Mouse (Mus musculus): Measurements from ENCODE around the gene Nlrx1. TPM values are rescaled to one million over a fixed set of nuclear protein-coding genes. Genes with fewer than 3 reads are reported as not detected.

The Nlrx1 gene
- polyA plus RNA-seq, 1 experiment from 2014 or later: 5.1 TPM

DNA sequence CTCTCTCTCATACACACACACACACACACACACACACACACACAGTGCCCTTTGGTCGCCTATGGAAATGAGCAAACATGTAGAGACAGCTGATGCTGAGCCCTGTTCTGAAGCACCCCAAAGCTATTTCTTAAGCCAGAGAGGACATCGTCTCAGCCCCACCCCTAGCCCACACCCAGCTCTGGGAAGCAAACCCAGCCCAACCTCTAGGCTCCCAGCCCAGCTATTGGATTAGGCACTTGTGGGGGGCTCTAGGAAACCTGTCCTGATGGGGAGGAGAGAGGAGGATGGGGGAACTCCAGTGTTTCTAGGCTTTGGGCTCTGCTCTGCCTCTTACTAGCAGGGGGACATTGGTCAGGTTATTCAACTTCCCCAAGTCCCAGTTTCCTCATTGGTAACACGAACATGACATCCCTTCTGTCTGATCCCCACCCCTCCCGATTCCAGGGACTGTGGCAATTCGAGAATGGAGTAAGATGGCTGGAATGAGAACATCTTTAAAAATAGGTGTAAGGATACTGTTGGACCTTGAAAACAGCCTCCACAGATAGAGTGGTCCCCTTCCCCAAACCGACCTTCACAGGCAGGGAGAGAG, 18.0 kb upstream of the Nlrx1 start:
- peak overlapping the region; percentile 81 for H3K9ac ChIP-seq
- no peak for DNase-seq (ENCODE audit: low spot score)
- peaks cover 24% of the 10 kb centered on the region for H3K4me1 ChIP-seq (replicated peaks; ENCODE audit: control insufficient read depth, insufficient read depth, low read length)
- no peaks in the 10 kb centered on the region for H3K27me3 ChIP-seq (ENCODE audit: control insufficient read depth, insufficient read depth, low read length)
- no peak for ATAC-seq (ENCODE audit: low FRiP score)
- peak overlapping the region; percentile 66 for H3K4me3 ChIP-seq (replicated peaks; ENCODE audit: low read length)
- no peaks in the 10 kb centered on the region for H3K9me3 ChIP-seq (ENCODE audit: control insufficient read depth, low read length)
- WGBS: 7% methylated on average over 6 of the region's 6 CpGs
- H3K4me2 ChIP-seq (replicated peaks): peak overlapping the region; percentile 73
- H3K36me3 ChIP-seq (replicated peaks; ENCODE audit: control insufficient read depth, insufficient read depth): peaks cover 29% of the 10 kb centered on the region
- no peak overlapping the region for H3K27ac ChIP-seq

DNA sequence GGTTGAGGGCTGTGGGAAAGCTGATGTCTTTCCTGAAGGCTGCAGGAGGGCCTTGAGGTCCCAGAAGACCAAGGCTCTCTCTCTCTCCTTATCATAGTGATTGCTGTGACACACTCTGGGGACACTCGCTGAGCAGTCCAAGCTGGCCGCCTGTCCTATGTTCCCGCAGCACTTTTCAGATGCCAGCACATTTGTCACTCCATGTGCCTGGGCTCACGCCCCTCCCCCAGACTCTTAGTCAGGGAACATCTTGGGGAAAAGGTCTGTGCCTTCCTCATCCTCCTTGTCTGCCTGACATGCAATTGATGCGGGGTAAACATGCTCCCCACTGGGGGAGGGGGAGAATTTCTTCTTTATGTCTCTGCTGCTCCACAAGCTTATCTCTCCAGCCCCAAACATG, 14.8 kb upstream of the Nlrx1 start:
- 59% methylated on average over 5 of the region's 5 CpGs for WGBS
- no peak for ATAC-seq (ENCODE audit: low FRiP score)

DNA sequence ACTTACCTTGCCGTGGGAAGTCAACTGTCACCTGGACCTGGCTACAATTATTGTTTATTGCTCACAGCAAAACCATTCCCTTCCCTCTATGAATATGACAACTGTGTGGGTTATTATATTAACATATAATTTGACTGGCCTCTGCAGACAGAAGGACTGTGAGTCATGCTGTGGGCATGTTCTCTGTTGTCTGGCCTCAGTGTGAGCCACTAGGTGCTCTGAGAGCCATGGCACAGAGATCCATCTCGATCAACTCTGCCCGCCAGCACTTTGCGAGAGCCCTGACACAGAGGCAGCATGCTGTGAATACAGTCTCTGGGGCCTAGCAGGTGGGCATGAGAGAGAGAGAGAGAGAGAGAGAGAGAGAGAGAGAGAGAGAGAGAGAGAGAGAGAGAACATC, 1.6 kb upstream of the Nlrx1 start:
- DNase-seq (ENCODE audit: low spot score) (no peak), ATAC-seq (ENCODE audit: low FRiP score) (no peak)
- Histone ChIP-seq H3K27me3 (ENCODE audit: control insufficient read depth, insufficient read depth, low read length) (no peaks in the 10 kb centered on the region), H3K9me3 (ENCODE audit: control insufficient read depth, low read length) (no peaks in the 10 kb centered on the region; the same call in 1 of the 2 replicates), H3K4me3 (replicated peaks; ENCODE audit: low read length) (no peak overlapping the region), H3K27ac (no peak overlapping the region), H3K9ac (no peak overlapping the region), H3K36me3 (replicated peaks; ENCODE audit: control insufficient read depth, insufficient read depth) (peaks cover 21% of the 10 kb centered on the region), H3K4me1 (replicated peaks; ENCODE audit: control insufficient read depth, insufficient read depth, low read length) (peaks cover 5% of the 10 kb centered on the region; the same call in 1 of the 2 replicates), H3K4me2 (replicated peaks) (no peak overlapping the region)
- WGBS: 77% methylated on average over 4 of the region's 4 CpGs

More for the DNA sequence above, 14.8 kb upstream of the Nlrx1 start:
- Histone ChIP-seq H3K36me3 (replicated peaks; ENCODE audit: control insufficient read depth, insufficient read depth) (peaks cover 48% of the 10 kb centered on the region), H3K4me1 (replicated peaks; ENCODE audit: control insufficient read depth, insufficient read depth, low read length) (peaks cover 11% of the 10 kb centered on the region), H3K27ac (no peak overlapping the region), H3K27me3 (ENCODE audit: control insufficient read depth, insufficient read depth, low read length) (no peaks in the 10 kb centered on the region), H3K4me3 (replicated peaks; ENCODE audit: low read length) (no peak overlapping the region), H3K9me3 (ENCODE audit: control insufficient read depth, low read length) (no peaks in the 10 kb centered on the region), H3K9ac (no peak overlapping the region), H3K4me2 (replicated peaks) (no peak overlapping the region)
- DNase-seq (ENCODE audit: low spot score): no peak

DNA sequence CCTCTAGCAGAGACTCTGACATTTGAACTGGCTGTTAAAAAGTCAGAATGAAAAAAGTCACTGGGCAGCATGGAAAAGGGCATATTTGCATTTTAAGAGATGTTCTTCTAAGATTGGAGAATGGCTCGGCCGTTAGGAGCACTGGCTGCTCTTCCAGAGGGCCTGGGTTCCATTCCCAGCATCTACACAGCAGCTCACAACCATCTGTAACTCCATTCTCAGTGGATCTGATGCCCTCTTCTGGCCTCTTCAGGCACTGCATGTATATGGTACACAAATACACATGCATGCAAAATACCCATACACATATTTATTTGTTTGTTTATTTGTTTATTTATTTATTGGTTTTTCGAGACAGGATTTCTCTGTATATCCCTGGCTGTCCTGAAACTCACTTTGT, 678 bp upstream of the Nlrx1 start:
- H3K9ac ChIP-seq: no peak overlapping the region
- peaks cover 13% of the 10 kb centered on the region for H3K36me3 ChIP-seq (replicated peaks; ENCODE audit: control insufficient read depth, insufficient read depth)
- H3K4me2 ChIP-seq (replicated peaks): no peak overlapping the region
- no peak overlapping the region for H3K27ac ChIP-seq
- no peaks in the 10 kb centered on the region for H3K27me3 ChIP-seq (ENCODE audit: control insufficient read depth, insufficient read depth, low read length)
- ATAC-seq (ENCODE audit: low FRiP score): no peak
- H3K9me3 ChIP-seq (ENCODE audit: control insufficient read depth, low read length): no peaks in the 10 kb centered on the region; the same call in 1 of the 2 replicates
- no peak for DNase-seq (ENCODE audit: low spot score)
- WGBS: 89% methylated on average over 3 of the region's 3 CpGs
- no peak overlapping the region for H3K4me3 ChIP-seq (replicated peaks; ENCODE audit: low read length)
- H3K4me1 ChIP-seq (replicated peaks; ENCODE audit: control insufficient read depth, insufficient read depth, low read length): peaks cover 12% of the 10 kb centered on the region; the same call in 1 of the 2 replicates

DNA sequence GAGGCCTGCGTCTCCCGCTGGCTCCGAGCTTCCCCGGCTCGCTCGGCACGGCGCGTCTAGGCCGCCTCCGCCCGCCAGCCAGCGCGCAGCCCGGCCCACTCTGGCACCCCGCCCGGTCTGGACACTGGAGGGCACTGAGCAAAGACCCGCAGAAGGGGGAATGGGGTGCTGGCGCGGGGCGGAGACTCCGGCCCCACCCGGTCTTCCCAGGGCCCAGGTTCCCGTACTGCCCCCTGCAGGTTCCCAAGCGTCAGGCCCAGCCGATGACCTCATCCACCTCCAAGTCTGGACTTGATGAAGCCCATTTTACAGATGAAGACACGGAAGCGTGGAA, 405 bp downstream of the Nlrx1 start:
- peak overlapping the region; percentile 59 for H3K4me2 ChIP-seq (replicated peaks)
- 8% methylated on average over 24 of the region's 28 CpGs for WGBS
- peak; percentile 63 for DNase-seq (ENCODE audit: low spot score)
- H3K27me3 ChIP-seq (ENCODE audit: control insufficient read depth, insufficient read depth, low read length): no peaks in the 10 kb centered on the region
- H3K4me3 ChIP-seq (replicated peaks; ENCODE audit: low read length): peak overlapping the region; percentile 32
- H3K27ac ChIP-seq: peak overlapping the region; percentile 57
- H3K9me3 ChIP-seq (ENCODE audit: control insufficient read depth, low read length): no peaks in the 10 kb centered on the region; the same call in 1 of the 2 replicates
- ATAC-seq (ENCODE audit: low FRiP score): peak; percentile 80
- H3K4me1 ChIP-seq (replicated peaks; ENCODE audit: control insufficient read depth, insufficient read depth, low read length): peaks cover 12% of the 10 kb centered on the region; the same call in 1 of the 2 replicates
- 0 out of 2 replicates have a peak, but pooled peaks cover 2% of the 10 kb centered on the region for H3K36me3 ChIP-seq (replicated peaks; ENCODE audit: control insufficient read depth, insufficient read depth)
- peak overlapping the region; percentile 65 for H3K9ac ChIP-seq

DNA sequence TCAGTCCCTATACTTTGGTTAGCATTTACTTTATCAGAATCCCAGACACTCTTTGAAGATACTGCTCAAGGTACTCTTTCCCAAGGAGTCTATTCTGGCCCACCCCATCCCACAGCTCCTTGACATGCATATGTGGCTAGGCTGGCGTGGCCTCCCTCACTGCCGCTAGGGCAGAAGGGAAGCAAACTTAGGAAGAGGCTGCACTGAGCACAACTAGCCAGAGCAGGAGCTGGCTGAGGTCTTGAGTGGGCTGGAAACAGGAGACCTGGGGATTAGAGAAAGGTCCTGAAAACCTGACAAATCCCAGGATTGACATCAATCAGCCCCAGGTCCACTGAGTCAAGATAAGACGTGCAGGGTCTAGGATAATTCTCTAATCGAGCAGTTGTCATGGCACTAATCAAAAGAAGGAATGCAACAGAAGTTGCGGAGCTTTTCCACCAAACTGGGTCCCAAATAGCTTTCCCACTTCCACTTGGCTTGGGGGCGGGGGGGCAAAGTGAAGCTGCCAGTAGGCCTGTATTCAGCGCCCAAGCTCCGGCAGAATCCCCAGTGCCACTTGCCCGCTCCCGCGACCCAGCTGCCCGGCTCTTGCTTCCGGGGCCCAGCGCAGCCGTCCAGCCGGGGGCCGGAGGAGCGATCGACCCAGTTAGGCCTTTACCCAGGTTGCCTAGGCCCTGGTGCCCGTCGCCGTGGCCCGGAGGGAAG, 926 bp downstream of the Nlrx1 start:
- H3K9me3 ChIP-seq (ENCODE audit: control insufficient read depth, low read length): no peaks in the 10 kb centered on the region; the same call in 1 of the 2 replicates
- ATAC-seq (ENCODE audit: low FRiP score) (no peak), DNase-seq (ENCODE audit: low spot score) (no peak)
- peak overlapping the region; percentile 59 for H3K4me2 ChIP-seq (replicated peaks)
- H3K27me3 ChIP-seq (ENCODE audit: control insufficient read depth, insufficient read depth, low read length): no peaks in the 10 kb centered on the region
- peak overlapping the region; percentile 65 for H3K9ac ChIP-seq
- peaks cover 12% of the 10 kb centered on the region; the same call in 1 of the 2 replicates for H3K4me1 ChIP-seq (replicated peaks; ENCODE audit: control insufficient read depth, insufficient read depth, low read length)
- 7% methylated on average over 23 of the region's 23 CpGs for WGBS
- H3K27ac ChIP-seq: peak overlapping the region; percentile 57
- H3K4me3 ChIP-seq (replicated peaks; ENCODE audit: low read length): peak overlapping the region; percentile 32
- no peaks in the 10 kb centered on the region for H3K36me3 ChIP-seq (replicated peaks; ENCODE audit: control insufficient read depth, insufficient read depth)

DNA sequence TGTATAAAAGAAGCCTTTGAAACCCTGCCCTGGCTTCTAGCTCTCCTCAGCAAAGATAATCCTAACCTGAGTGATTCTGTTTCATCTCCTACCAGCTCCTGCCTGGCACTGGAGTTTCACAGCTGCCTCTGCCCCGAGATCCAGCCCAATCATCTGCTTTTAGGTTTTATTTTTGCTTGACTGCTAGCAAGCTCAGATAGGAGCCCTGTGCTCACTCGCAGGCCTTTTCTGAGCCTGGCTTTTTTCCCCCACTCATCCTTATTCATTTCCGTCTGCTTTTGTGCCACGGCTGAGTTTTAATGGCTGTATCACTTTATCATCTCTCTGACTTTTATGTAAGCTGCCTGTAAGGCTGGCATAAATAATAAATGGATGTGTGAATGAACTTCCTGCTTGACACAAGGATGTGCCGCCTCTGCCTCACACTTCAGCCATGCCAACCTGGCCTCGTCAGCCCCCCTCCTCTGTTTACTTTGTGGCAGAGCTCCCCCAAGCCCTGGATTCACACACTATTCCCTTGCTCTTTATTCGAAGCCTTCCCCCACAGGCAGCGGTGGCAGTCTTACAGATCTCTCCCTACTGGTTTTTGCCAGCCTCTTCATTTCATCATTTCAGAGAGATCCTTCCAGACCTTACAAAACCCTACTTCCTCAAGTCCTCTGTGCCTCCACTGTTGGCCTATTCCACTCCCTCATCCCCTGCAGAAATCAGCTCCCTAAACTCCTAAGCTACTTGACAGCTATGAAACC, 1.7 kb downstream of the Nlrx1 start:
- no peaks in the 10 kb centered on the region for H3K27me3 ChIP-seq (ENCODE audit: control insufficient read depth, insufficient read depth, low read length)
- DNase-seq (ENCODE audit: low spot score): no peak
- no peak overlapping the region for H3K4me3 ChIP-seq (replicated peaks; ENCODE audit: low read length)
- no peak overlapping the region; the same call in 1 of the 2 replicates for H3K9ac ChIP-seq
- H3K27ac ChIP-seq: peak overlapping the region; percentile 57; the same call in 1 of the 2 replicates
- H3K4me1 ChIP-seq (replicated peaks; ENCODE audit: control insufficient read depth, insufficient read depth, low read length): peaks cover 12% of the 10 kb centered on the region; the same call in 1 of the 2 replicates
- H3K36me3 ChIP-seq (replicated peaks; ENCODE audit: control insufficient read depth, insufficient read depth): no peaks in the 10 kb centered on the region
- no peak for ATAC-seq (ENCODE audit: low FRiP score)
- no peak overlapping the region for H3K4me2 ChIP-seq (replicated peaks)
- 60% methylated on average over 8 of the region's 8 CpGs for WGBS
- H3K9me3 ChIP-seq (ENCODE audit: control insufficient read depth, low read length): no peaks in the 10 kb centered on the region; the same call in 1 of the 2 replicates

DNA sequence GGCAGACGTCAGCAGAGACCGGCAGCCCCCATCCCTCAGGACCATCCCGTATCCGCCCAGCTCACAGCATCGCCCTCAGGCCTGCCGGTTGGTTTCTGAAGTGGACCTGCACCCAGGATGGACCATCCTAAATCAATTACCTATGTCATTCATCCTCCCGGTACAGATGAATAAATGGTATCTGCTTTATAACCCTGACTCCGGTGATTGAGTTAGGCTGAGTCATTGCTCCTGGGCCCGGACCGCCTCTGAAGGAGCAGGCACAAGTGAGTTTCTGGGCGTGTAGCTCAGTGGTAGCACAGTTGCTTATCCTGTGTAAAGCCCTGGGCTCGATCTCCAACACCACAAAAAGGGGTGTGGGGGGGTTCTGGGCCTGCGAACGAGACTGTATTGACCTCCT, 7.0 kb downstream of the Nlrx1 start:
- no peak overlapping the region for H3K27ac ChIP-seq
- H3K36me3 ChIP-seq (replicated peaks; ENCODE audit: control insufficient read depth, insufficient read depth): no peaks in the 10 kb centered on the region
- no peaks in the 10 kb centered on the region for H3K9me3 ChIP-seq (ENCODE audit: control insufficient read depth, low read length)
- 0 out of 2 replicates have a peak, but pooled peaks cover 8% of the 10 kb centered on the region for H3K4me1 ChIP-seq (replicated peaks; ENCODE audit: control insufficient read depth, insufficient read depth, low read length)
- ATAC-seq (ENCODE audit: low FRiP score): no peak
- DNase-seq (ENCODE audit: low spot score): no peak
- no peak overlapping the region for H3K4me2 ChIP-seq (replicated peaks)
- no peaks in the 10 kb centered on the region for H3K27me3 ChIP-seq (ENCODE audit: control insufficient read depth, insufficient read depth, low read length)
- no peak overlapping the region for H3K9ac ChIP-seq
- H3K4me3 ChIP-seq (replicated peaks; ENCODE audit: low read length): no peak overlapping the region
- WGBS: 81% methylated on average over 14 of the region's 14 CpGs

DNA sequence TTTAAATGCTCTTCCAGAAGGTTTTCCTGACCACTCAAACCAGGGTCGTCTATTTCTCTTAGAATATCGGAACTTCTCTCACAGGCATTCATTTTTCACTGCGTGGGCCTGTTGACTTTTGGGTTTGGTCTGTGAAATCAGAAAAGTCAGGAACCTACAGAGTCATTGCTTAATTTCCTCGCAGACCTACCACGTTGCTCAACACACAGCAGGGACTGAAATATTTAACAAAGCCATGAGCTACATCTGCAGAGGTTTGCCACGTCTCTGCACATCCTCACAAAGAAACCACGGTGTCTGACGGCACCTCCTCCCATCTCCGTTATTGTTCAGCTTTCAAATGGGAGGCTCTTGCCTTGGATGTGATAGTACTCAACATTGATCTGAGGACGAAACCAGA, 9.4 kb downstream of the Nlrx1 start:
- H3K4me1 ChIP-seq (replicated peaks; ENCODE audit: control insufficient read depth, insufficient read depth, low read length): peaks cover 16% of the 10 kb centered on the region
- WGBS: 70% methylated on average over 10 of the region's 10 CpGs

More for the DNA sequence above, 9.4 kb downstream of the Nlrx1 start:
- Histone ChIP-seq H3K9me3 (ENCODE audit: control insufficient read depth, low read length) (no peaks in the 10 kb centered on the region), H3K4me3 (replicated peaks; ENCODE audit: low read length) (no peak overlapping the region), H3K27ac (no peak overlapping the region), H3K4me2 (replicated peaks) (no peak overlapping the region), H3K36me3 (replicated peaks; ENCODE audit: control insufficient read depth, insufficient read depth) (no peaks in the 10 kb centered on the region), H3K27me3 (ENCODE audit: control insufficient read depth, insufficient read depth, low read length) (no peaks in the 10 kb centered on the region), H3K9ac (no peak overlapping the region)
- no peak for DNase-seq (ENCODE audit: low spot score)
- no peak for ATAC-seq (ENCODE audit: low FRiP score)

Data from hindbrain, embryonic 14.5 days (tissue).